Comparison of ENCODE assay signal across 8 mouse cellular contexts in the genomic region with DNA sequence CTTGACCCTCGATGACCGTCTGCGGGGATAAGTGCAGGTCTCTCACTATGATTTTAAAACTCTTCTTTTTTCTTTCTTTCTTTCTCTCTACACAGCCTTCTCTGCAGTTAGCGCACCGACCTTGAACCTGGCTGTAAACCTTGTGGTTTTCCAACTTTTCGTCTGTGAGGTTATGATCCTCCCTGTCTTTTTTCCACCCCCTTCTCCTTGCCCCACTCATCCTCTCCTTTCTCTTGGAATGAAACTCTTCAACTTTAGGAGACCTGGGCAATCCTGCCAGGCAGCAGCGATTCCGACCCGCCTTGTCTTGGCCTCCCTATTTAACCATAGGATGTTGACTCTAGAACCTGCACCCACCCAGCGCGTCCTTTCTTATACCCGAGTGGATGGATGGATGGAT. TPM values are rescaled to one million over a fixed set of nuclear protein-coding genes. Genes with fewer than 3 reads are reported as not detected.
A peak's percentile ranks its signal among the peaks of the same experiment; 100 is the strongest.
DNase-seq lines count a peak whose midpoint lies in the region; ATAC-seq lines count a peak whose summit lies in the region.

No protein-coding gene starts in this region.

- H3K27ac ChIP-seq in kidney, embryonic 16.5 days (ENCODE audit: low read length) = no peak overlapping the region
- H3K27ac ChIP-seq in embryonic facial prominence, embryonic 13.5 days = no peak overlapping the region

- no peaks in the 10 kb centered on the region for H3K36me3 ChIP-seq in kidney, embryonic 16.5 days (ENCODE audit: insufficient read depth, low read length)
- no peaks in the 10 kb centered on the region for H3K36me3 ChIP-seq in embryonic facial prominence, embryonic 13.5 days

- 6% methylated on average over 12 of the region's 12 CpGs for WGBS in kidney, embryonic 16.5 days
- whole genome bisulfite sequencing in embryonic facial prominence, embryonic 13.5 days = 3% methylated on average over 12 of the region's 12 CpGs

- no peaks in the 10 kb centered on the region for H3K9me3 ChIP-seq in kidney, embryonic 16.5 days (ENCODE audit: low read length)
- H3K9me3 ChIP-seq in embryonic facial prominence, embryonic 13.5 days = no peaks in the 10 kb centered on the region

- no peak for DNase-seq in kidney, postnatal 10 days
- peak; percentile 45 for DNase-seq in induced T-regulatory cell, adult 2 months (ENCODE audit: low read depth)
- DNase-seq in neural tube, embryonic 10.5 days (ENCODE audit: extremely low spot score, low spot score) = peak; percentile 68
- DNase-seq in T-cell, adult 2 months (ENCODE audit: low spot score) = no peak
- DNase-seq in thymus, adult 18-20 months = no peak

- H3K27me3 ChIP-seq in kidney, embryonic 16.5 days (ENCODE audit: insufficient read depth, low read length) = peaks cover 75% of the 10 kb centered on the region
- peaks cover 89% of the 10 kb centered on the region for H3K27me3 ChIP-seq in embryonic facial prominence, embryonic 13.5 days

- H3K9ac ChIP-seq in kidney, embryonic 16.5 days (replicated peaks; ENCODE audit: low read length) = peak overlapping the region; percentile 64; the same call in 1 of the 2 replicates
- peak overlapping the region; percentile 73 for H3K9ac ChIP-seq in embryonic facial prominence, embryonic 13.5 days

- H3K4me3 ChIP-seq in kidney, embryonic 16.5 days (ENCODE audit: low read length) = peak overlapping the region; percentile 56
- H3K4me3 ChIP-seq in embryonic facial prominence, embryonic 13.5 days = peak overlapping the region; percentile 54

- peak overlapping the region; percentile 92 for H3K4me2 ChIP-seq in kidney, embryonic 16.5 days (replicated peaks; ENCODE audit: low read depth, low read length)
- peak overlapping the region; percentile 94 for H3K4me2 ChIP-seq in embryonic facial prominence, embryonic 13.5 days

- no peak for ATAC-seq in kidney, embryonic 16.5 days (ENCODE audit: low FRiP score, low TSS enrichment)
- no peak for ATAC-seq in embryonic facial prominence, embryonic 13.5 days (ENCODE audit: insufficient number of reproducible peaks, insufficient read depth, low FRiP score, low TSS enrichment, low read depth)
- no peak for ATAC-seq in erythroid progenitor cell, adult 5-6 weeks (replicated peaks; ENCODE audit: low FRiP score, poor library complexity, severe bottlenecking)

- H3K4me1 ChIP-seq in kidney, embryonic 16.5 days (ENCODE audit: insufficient read depth, low read length) = peaks cover 17% of the 10 kb centered on the region
- H3K4me1 ChIP-seq in embryonic facial prominence, embryonic 13.5 days = peaks cover 21% of the 10 kb centered on the region

RNA-seq across cellular contexts. Expression of gene Tbr1, which starts 9.8 kb away (rescaled TPM):
- polyA plus RNA-seq in kidney, embryonic 16.5 days (2015; fragmentation: Nextera tagmentation; extraction: Ambion mirVana) = 0.18 TPM in 1 of 2 replicates, not detected in the other
- 0.20 and 0.34 TPM in 2 replicates for polyA plus RNA-seq in embryonic facial prominence, embryonic 13.5 days (2015; fragmentation: Nextera tagmentation; extraction: Ambion mirVana)
- total RNA-seq in erythroid progenitor cell, adult 5-6 weeks (2015; ENCODE audit: low replicate concordance) = not detected in 2 replicates
- not detected in 2 replicates for total RNA-seq in erythroid progenitor cell, adult 5-6 weeks (2017; ENCODE audit: low replicate concordance)

Comparison
In these comparisons a context has a peak if more than half of its experiments do, and no peak if none do; other contexts are left out.
1. DNase-seq: peak in induced T-regulatory cell, adult 2 months (single experiment) and neural tube, embryonic 10.5 days (single experiment); none in kidney, postnatal 10 days (single experiment), T-cell, adult 2 months (single experiment) and thymus, adult 18-20 months (0 of 2).